Mouse (Mus musculus): ENCODE measurements around the gene Tnni3k.

DNA sequence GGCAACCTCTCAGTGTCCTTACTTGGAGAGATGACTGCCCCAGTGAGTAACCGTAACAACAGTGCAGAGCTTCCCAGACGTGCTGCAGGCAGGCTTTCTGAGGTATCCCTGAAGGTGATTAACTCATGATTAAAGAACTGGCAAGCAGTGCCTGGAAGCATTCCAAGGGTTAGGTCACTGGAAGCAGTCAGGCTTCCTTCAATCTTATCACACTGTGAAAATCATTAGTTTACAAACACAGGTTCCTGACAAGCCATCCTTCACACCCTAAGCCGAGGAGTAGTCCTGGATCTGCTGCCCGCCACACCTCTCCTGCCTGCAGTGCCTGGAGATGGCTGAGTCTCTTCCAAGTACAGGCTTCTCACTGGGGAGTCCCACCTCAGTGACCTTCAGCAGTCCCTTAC, 174.7 kb downstream of the Tnni3k start:
- TF ChIP-seq CTCF (IDR thresholded peaks at IDR 0.05; ENCODE audit: low read depth): no peak
- TF ChIP-seq EP300 (IDR thresholded peaks at IDR 0.05; ENCODE audit: low read depth): 0 out of 2 replicates have a peak, but pooled peaks have one; percentile 31

All from heart, postnatal 0 days (tissue).